8 mouse cellular contexts compared by ENCODE assay signal in genomic region chr1:60096572-60097276, GRCm38 (mm10). TPM values are rescaled to one million over a fixed set of nuclear protein-coding genes. Genes with fewer than 3 reads are reported as not detected.
DNase-seq lines count a peak whose midpoint lies in the region; ATAC-seq and TF ChIP-seq lines count a peak whose summit lies in the region.

No protein-coding gene starts in this region.

- H3K9ac ChIP-seq in lung, embryonic 16.5 days (ENCODE audit: low read length): peak overlapping the region; percentile 96
- H3K9ac ChIP-seq in limb, embryonic 13.5 days: peak overlapping the region; percentile 96

- TF ChIP-seq POLR2A in bone marrow, adult 2 months (IDR thresholded peaks at IDR 0.05; ENCODE audit: borderline replicate concordance, control insufficient read depth, low read depth, low read length): no peak
- no peak for TF ChIP-seq POLR2A in embryonic fibroblast, embryonic 13.5 days (IDR thresholded peaks at IDR 0.05; ENCODE audit: low read depth, low read length)
- no peak for TF ChIP-seq POLR2A in olfactory bulb, adult 2 months (IDR thresholded peaks at IDR 0.05; ENCODE audit: insufficient read depth, low read depth, low read length)

- peak overlapping the region; percentile 97 for H3K4me3 ChIP-seq in lung, embryonic 16.5 days (ENCODE audit: low read length)
- peak overlapping the region; percentile 69 for H3K4me3 ChIP-seq in bone marrow, adult 2 months (replicated peaks; ENCODE audit: control insufficient read depth, low read depth, low read length)
- H3K4me3 ChIP-seq in embryonic fibroblast, embryonic 13.5 days (ENCODE audit: insufficient read depth, low read length): peak overlapping the region; percentile 87
- peak overlapping the region; percentile 90 for H3K4me3 ChIP-seq in limb, embryonic 13.5 days
- H3K4me3 ChIP-seq in olfactory bulb, adult 2 months (ENCODE audit: insufficient read depth, low read depth, low read length): peak overlapping the region; percentile 57

- peak overlapping the region; percentile 84 for H3K4me2 ChIP-seq in lung, embryonic 16.5 days (ENCODE audit: low read depth, low read length)
- H3K4me2 ChIP-seq in limb, embryonic 13.5 days (replicated peaks): peak overlapping the region; percentile 76

- 8% methylated on average over 13 of the region's 13 CpGs for WGBS in lung, embryonic 16.5 days
- 2% methylated on average over 13 of the region's 13 CpGs for WGBS in bone marrow, adult 2 months
- 8% methylated on average over 13 of the region's 13 CpGs for WGBS in limb, embryonic 13.5 days
- WGBS in olfactory bulb, adult 2 months: 6% methylated on average over 13 of the region's 13 CpGs

- no peak for TF ChIP-seq CTCF in bone marrow, adult 2 months (IDR thresholded peaks at IDR 0.05; ENCODE audit: control insufficient read depth, insufficient read depth, low read length)
- no peak for TF ChIP-seq CTCF in embryonic fibroblast, embryonic 13.5 days (IDR thresholded peaks at IDR 0.05; ENCODE audit: borderline replicate concordance, insufficient read depth, low read length)
- TF ChIP-seq CTCF in olfactory bulb, adult 2 months (IDR thresholded peaks at IDR 0.05; ENCODE audit: insufficient read depth, low read depth, low read length): no peak

- H3K9me3 ChIP-seq in lung, embryonic 16.5 days (ENCODE audit: control insufficient read depth, low read length): no peaks in the 10 kb centered on the region
- H3K9me3 ChIP-seq in limb, embryonic 13.5 days: no peaks in the 10 kb centered on the region

- H3K27ac ChIP-seq in lung, embryonic 16.5 days (ENCODE audit: low read length): no peak overlapping the region
- no peak overlapping the region for H3K27ac ChIP-seq in bone marrow, adult 2 months (ENCODE audit: control insufficient read depth, insufficient read depth, low read depth, low read length, poor library complexity)
- no peak overlapping the region for H3K27ac ChIP-seq in embryonic fibroblast, embryonic 13.5 days (ENCODE audit: insufficient read depth, low read length)
- H3K27ac ChIP-seq in limb, embryonic 13.5 days: no peak overlapping the region
- H3K27ac ChIP-seq in olfactory bulb, adult 2 months (ENCODE audit: insufficient read depth, low read depth, low read length): no peak overlapping the region

- H3K36me3 ChIP-seq in lung, embryonic 16.5 days (ENCODE audit: control insufficient read depth, insufficient read depth, low read length): peaks cover 8% of the 10 kb centered on the region
- peaks cover 22% of the 10 kb centered on the region for H3K36me3 ChIP-seq in limb, embryonic 13.5 days

- no peak for ATAC-seq in lung, embryonic 16.5 days (ENCODE audit: low read depth)
- ATAC-seq in limb, embryonic 13.5 days (ENCODE audit: low FRiP score, low read depth): no peak

- H3K27me3 ChIP-seq in lung, embryonic 16.5 days (ENCODE audit: control insufficient read depth, insufficient read depth, low read depth, low read length): no peaks in the 10 kb centered on the region
- no peaks in the 10 kb centered on the region for H3K27me3 ChIP-seq in limb, embryonic 13.5 days

- H3K4me1 ChIP-seq in lung, embryonic 16.5 days (replicated peaks; ENCODE audit: control insufficient read depth, insufficient read depth, low read length): peaks cover 7% of the 10 kb centered on the region
- H3K4me1 ChIP-seq in bone marrow, adult 2 months (ENCODE audit: control insufficient read depth, insufficient read depth, low read length): no peaks in the 10 kb centered on the region
- no peaks in the 10 kb centered on the region for H3K4me1 ChIP-seq in embryonic fibroblast, embryonic 13.5 days (ENCODE audit: control insufficient read depth, insufficient read depth, low read length)
- H3K4me1 ChIP-seq in limb, embryonic 13.5 days: peaks cover 12% of the 10 kb centered on the region
- peaks cover 2% of the 10 kb centered on the region; the same call in 1 of the 2 replicates for H3K4me1 ChIP-seq in olfactory bulb, adult 2 months (ENCODE audit: control insufficient read depth, insufficient read depth, low read length)

- DNase-seq in lung, postnatal 10 days: no peak
- no peak for DNase-seq in right cerebral cortex, adult 18-20 months
- DNase-seq in frontal cortex, postnatal 10 days (ENCODE audit: low spot score in 2 of 2): no peak

RNA-seq across cellular contexts. Expression of gene Carf, which starts 1.3 kb away (rescaled TPM):
- 5.8 and 6.7 TPM in 2 replicates for polyA plus RNA-seq in lung, embryonic 16.5 days (2015; fragmentation: Nextera tagmentation; extraction: Ambion mirVana)
- polyA plus RNA-seq in bone marrow, adult 2 months (2011; ENCODE audit: insufficient read depth, insufficient read length, low replicate concordance, missing spikeins): 1.5 and 3.6 TPM in 2 replicates
- polyA plus RNA-seq in embryonic fibroblast, embryonic 13.5 days (2011; ENCODE audit: insufficient read length, low read depth, missing spikeins): 15.7 and 21.3 TPM in 2 replicates
- polyA plus RNA-seq in limb, embryonic 13.5 days (2015; fragmentation: Nextera tagmentation; extraction: Ambion mirVana): 8.3 and 9.0 TPM in 2 replicates
- polyA plus RNA-seq in olfactory bulb, adult 2 months (2012; ENCODE audit: insufficient read depth, insufficient read length, low replicate concordance, missing spikeins): not detected in 2 replicates

RNA-seq across cellular contexts. Expression of gene Wdr12, which starts 1.7 kb away (rescaled TPM):
- 37.5 and 39.3 TPM in 2 replicates for polyA plus RNA-seq in lung, embryonic 16.5 days (2015; fragmentation: Nextera tagmentation; extraction: Ambion mirVana)
- 13.7 and 23.6 TPM in 2 replicates for polyA plus RNA-seq in bone marrow, adult 2 months (2011; ENCODE audit: insufficient read depth, insufficient read length, low replicate concordance, missing spikeins)
- polyA plus RNA-seq in embryonic fibroblast, embryonic 13.5 days (2011; ENCODE audit: insufficient read length, low read depth, missing spikeins): 30.7 and 33.6 TPM in 2 replicates
- polyA plus RNA-seq in limb, embryonic 13.5 days (2015; fragmentation: Nextera tagmentation; extraction: Ambion mirVana): 46.0 and 50.4 TPM in 2 replicates
- polyA plus RNA-seq in olfactory bulb, adult 2 months (2012; ENCODE audit: insufficient read depth, insufficient read length, low replicate concordance, missing spikeins): not detected in 2 replicates

RNA-seq across cellular contexts. Expression of gene Ica1l, which starts 53.7 kb away (rescaled TPM):
- 0.55 and 0.62 TPM in 2 replicates for polyA plus RNA-seq in lung, embryonic 16.5 days (2015; fragmentation: Nextera tagmentation; extraction: Ambion mirVana)
- not detected in 2 replicates for polyA plus RNA-seq in bone marrow, adult 2 months (2011; ENCODE audit: insufficient read depth, insufficient read length, low replicate concordance, missing spikeins)
- polyA plus RNA-seq in embryonic fibroblast, embryonic 13.5 days (2011; ENCODE audit: insufficient read length, low read depth, missing spikeins): 1.5 and 4.1 TPM in 2 replicates
- polyA plus RNA-seq in limb, embryonic 13.5 days (2015; fragmentation: Nextera tagmentation; extraction: Ambion mirVana): 1.7 and 2.0 TPM in 2 replicates
- polyA plus RNA-seq in olfactory bulb, adult 2 months (2012; ENCODE audit: insufficient read depth, insufficient read length, low replicate concordance, missing spikeins): not detected in 2 replicates
